Mouse (Mus musculus): ENCODE results near the gene Acsbg2. TPM values are rescaled to one million over a fixed set of nuclear protein-coding genes. Genes with fewer than 3 reads are reported as not detected.

Acsbg2 gene
- polyA plus RNA-seq, 1 experiment: not detected

DNA sequence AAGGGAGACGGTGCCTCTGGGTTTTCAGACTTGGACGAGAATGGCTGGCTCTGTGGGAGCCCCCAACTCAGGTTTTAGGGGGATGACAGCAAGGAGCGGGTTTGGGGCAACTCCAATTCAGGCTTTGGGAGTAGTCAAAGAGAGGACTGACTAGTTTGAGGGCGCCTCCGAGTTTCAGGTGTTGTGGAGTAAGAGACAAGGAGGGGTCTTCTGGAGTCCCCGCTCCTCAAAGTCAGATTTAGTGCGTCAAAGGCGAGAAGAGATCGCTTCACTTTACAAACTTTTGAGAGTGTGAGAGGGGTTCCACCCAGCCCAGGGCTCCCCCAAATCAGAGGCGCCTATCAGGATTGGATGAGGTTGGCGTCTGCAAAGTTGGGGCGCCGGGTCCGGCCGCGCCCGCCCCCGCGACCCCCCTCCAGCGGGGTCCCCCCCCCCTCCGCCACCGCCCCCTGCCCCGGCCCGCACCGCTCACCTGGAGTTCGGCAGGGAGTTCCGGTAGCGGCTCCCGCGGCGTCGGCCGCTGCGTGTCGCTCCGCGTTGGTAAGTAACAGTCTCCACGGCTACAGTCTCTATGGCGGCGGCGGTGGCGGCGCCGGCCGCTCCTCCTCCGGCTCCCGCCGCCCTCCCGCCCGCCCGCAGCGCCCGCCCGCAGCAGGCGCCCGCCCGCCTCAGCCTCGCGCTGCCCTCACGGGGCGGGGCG, 43.7 kb downstream of the Acsbg2 start, which contains the start of gene Rfx2:
Gene Rfx2, minus strand, starts transcription at position 603 of the 700 bp plus-strand sequence.
- Histone ChIP-seq H3K4me3 (ENCODE audit: insufficient read depth, low read length) (peak within 1 kb of the TSS; percentile 42), H3K4me1 (ENCODE audit: control insufficient read depth, insufficient read depth, low read length) (no peaks in the 10 kb centered on the region), H3K27ac (ENCODE audit: insufficient read depth, low read length) (no peak within 1 kb of the TSS)
- TF ChIP-seq CTCF (IDR thresholded peaks at IDR 0.05; ENCODE audit: borderline replicate concordance, insufficient read depth, low read length) (no peak), POLR2A (IDR thresholded peaks at IDR 0.05; ENCODE audit: low read depth, low read length) (no peak)

DNA sequence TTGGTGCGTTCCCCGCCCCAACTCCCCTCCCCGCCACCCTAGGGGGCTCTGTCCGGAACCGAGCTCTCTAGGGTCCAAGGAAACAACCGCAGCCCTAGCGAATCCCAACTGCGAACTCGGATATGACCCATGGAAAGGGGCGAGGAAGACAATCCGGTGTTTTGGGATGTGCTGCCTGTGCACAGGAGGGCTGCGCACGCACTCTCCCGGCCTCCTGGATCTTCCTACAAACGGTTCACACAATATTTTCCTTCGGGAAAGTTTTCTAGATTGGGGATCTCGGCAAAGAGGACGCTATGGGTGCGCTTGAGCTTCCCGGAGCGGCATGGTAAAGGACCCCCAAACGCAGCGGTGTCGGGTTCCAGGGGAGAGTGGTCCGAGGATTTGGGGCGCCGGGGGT, 44.5 kb downstream of the Acsbg2 start:
- Histone ChIP-seq H3K4me3 (ENCODE audit: insufficient read depth, low read length) (peak overlapping the region; percentile 42), H3K27ac (ENCODE audit: insufficient read depth, low read length) (no peak overlapping the region), H3K4me1 (ENCODE audit: control insufficient read depth, insufficient read depth, low read length) (no peaks in the 10 kb centered on the region)
- TF ChIP-seq POLR2A (IDR thresholded peaks at IDR 0.05; ENCODE audit: low read depth, low read length) (no peak), CTCF (IDR thresholded peaks at IDR 0.05; ENCODE audit: borderline replicate concordance, insufficient read depth, low read length) (no peak)

DNA sequence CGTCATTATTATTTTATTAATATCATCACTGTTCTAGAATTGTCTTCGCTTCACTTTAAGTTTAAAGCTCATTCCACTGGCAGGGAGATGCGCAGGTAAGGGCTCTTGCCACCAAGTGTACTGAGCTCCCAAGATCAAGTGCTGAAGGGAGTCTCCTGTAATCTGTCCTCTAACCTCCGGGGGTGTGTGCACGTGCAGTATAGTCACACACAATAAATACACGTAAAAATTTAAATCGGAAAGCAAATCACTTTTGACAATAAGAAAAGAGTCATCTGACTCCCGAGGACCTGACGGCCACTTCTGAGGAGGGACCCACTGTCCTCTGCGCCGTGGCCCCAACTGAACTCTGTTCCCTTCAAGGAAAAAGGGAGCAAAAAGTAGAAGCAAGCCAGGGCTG, 45.1 kb downstream of the Acsbg2 start:
- H3K27ac ChIP-seq (ENCODE audit: insufficient read depth, low read length): no peak overlapping the region
- no peak for TF ChIP-seq POLR2A (IDR thresholded peaks at IDR 0.05; ENCODE audit: low read depth, low read length)
- H3K4me1 ChIP-seq (ENCODE audit: control insufficient read depth, insufficient read depth, low read length): no peaks in the 10 kb centered on the region
- H3K4me3 ChIP-seq (ENCODE audit: insufficient read depth, low read length): no peak overlapping the region

GRCm38 (mm10) chr17:56826718-56827117, 47.5 kb downstream of the Acsbg2 start:
- H3K27ac ChIP-seq (ENCODE audit: insufficient read depth, low read length): no peak overlapping the region
- H3K4me3 ChIP-seq (ENCODE audit: insufficient read depth, low read length): no peak overlapping the region
- no peaks in the 10 kb centered on the region for H3K4me1 ChIP-seq (ENCODE audit: control insufficient read depth, insufficient read depth, low read length)
- no peak for TF ChIP-seq POLR2A (IDR thresholded peaks at IDR 0.05; ENCODE audit: low read depth, low read length)
- TF ChIP-seq CTCF (IDR thresholded peaks at IDR 0.05; ENCODE audit: borderline replicate concordance, insufficient read depth, low read length): no peak

GRCm38 (mm10) chr17:56823352-56823751, 50.9 kb downstream of the Acsbg2 start:
- no peak overlapping the region for H3K4me3 ChIP-seq (ENCODE audit: insufficient read depth, low read length)
- no peaks in the 10 kb centered on the region for H3K4me1 ChIP-seq (ENCODE audit: control insufficient read depth, insufficient read depth, low read length)
- H3K27ac ChIP-seq (ENCODE audit: insufficient read depth, low read length): no peak overlapping the region
- TF ChIP-seq POLR2A (IDR thresholded peaks at IDR 0.05; ENCODE audit: low read depth, low read length) (no peak), CTCF (IDR thresholded peaks at IDR 0.05; ENCODE audit: borderline replicate concordance, insufficient read depth, low read length) (no peak)

- Histone ChIP-seq H3K27ac (ENCODE audit: insufficient read depth, low read length) (no peak overlapping the region), H3K4me3 (ENCODE audit: insufficient read depth, low read length) (no peak overlapping the region), H3K4me1 (ENCODE audit: control insufficient read depth, insufficient read depth, low read length) (no peaks in the 10 kb centered on the region)
- no peak for TF ChIP-seq POLR2A (IDR thresholded peaks at IDR 0.05; ENCODE audit: low read depth, low read length)
- no peak for TF ChIP-seq CTCF (IDR thresholded peaks at IDR 0.05; ENCODE audit: borderline replicate concordance, insufficient read depth, low read length)
These were observed 51.9 kb downstream of the Acsbg2 start for GRCm38 (mm10) chr17:56822380-56822779.

- Histone ChIP-seq H3K27ac (ENCODE audit: insufficient read depth, low read length) (no peak overlapping the region), H3K4me1 (ENCODE audit: control insufficient read depth, insufficient read depth, low read length) (no peaks in the 10 kb centered on the region), H3K4me3 (ENCODE audit: insufficient read depth, low read length) (no peak overlapping the region)
- TF ChIP-seq POLR2A (IDR thresholded peaks at IDR 0.05; ENCODE audit: low read depth, low read length) (no peak), CTCF (IDR thresholded peaks at IDR 0.05; ENCODE audit: borderline replicate concordance, insufficient read depth, low read length) (no peak)
These were observed 54.5 kb downstream of the Acsbg2 start for GRCm38 (mm10) chr17:56819694-56820111.

GRCm38 (mm10) chr17:56819032-56819545, 55.2 kb downstream of the Acsbg2 start:
- H3K4me3 ChIP-seq (ENCODE audit: insufficient read depth, low read length): no peak overlapping the region
- TF ChIP-seq POLR2A (IDR thresholded peaks at IDR 0.05; ENCODE audit: low read depth, low read length) (no peak), CTCF (IDR thresholded peaks at IDR 0.05; ENCODE audit: borderline replicate concordance, insufficient read depth, low read length) (no peak)
- no peaks in the 10 kb centered on the region for H3K4me1 ChIP-seq (ENCODE audit: control insufficient read depth, insufficient read depth, low read length)
- H3K27ac ChIP-seq (ENCODE audit: insufficient read depth, low read length): no peak overlapping the region

GRCm38 (mm10) chr17:56818067-56818636, 56.1 kb downstream of the Acsbg2 start:
- H3K4me3 ChIP-seq (ENCODE audit: insufficient read depth, low read length): no peak overlapping the region
- no peaks in the 10 kb centered on the region for H3K4me1 ChIP-seq (ENCODE audit: control insufficient read depth, insufficient read depth, low read length)
- H3K27ac ChIP-seq (ENCODE audit: insufficient read depth, low read length): no peak overlapping the region
- TF ChIP-seq POLR2A (IDR thresholded peaks at IDR 0.05; ENCODE audit: low read depth, low read length) (no peak), CTCF (IDR thresholded peaks at IDR 0.05; ENCODE audit: borderline replicate concordance, insufficient read depth, low read length) (no peak)

DNA sequence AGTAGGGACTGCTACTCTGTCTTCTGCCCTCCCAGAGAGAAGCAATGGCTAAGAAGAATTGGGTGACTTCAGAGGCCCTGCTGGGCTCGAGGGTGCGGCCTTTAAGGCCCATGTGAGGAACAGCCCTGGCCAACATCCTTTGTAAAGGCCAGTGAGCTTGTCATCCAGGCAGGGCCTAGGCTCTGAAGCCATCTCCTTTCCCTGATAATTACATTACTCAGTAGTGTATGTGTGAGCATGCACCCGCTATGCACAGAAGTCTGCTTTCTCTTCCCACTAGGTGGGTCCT, 59.2 kb downstream of the Acsbg2 start:
- Histone ChIP-seq H3K4me1 (ENCODE audit: control insufficient read depth, insufficient read depth, low read length) (peaks cover 2% of the 10 kb centered on the region; the same call in 1 of the 2 replicates), H3K4me3 (ENCODE audit: insufficient read depth, low read length) (no peak overlapping the region), H3K27ac (ENCODE audit: insufficient read depth, low read length) (no peak overlapping the region)
- TF ChIP-seq CTCF (IDR thresholded peaks at IDR 0.05; ENCODE audit: borderline replicate concordance, insufficient read depth, low read length): no peak
- no peak for TF ChIP-seq POLR2A (IDR thresholded peaks at IDR 0.05; ENCODE audit: low read depth, low read length)

Measured in embryonic fibroblast, embryonic 13.5 days (primary cell).